Mouse (Mus musculus) heart, adult 9 months (tissue): Measurements from ENCODE around the gene Ccdc38.

Experiments used
- DNase-seq, 2 experiments: peaks; one replicate each; pipeline ENCODE4 v3.0.0; 2022; ENCODE audit warnings: low spot score in 2 of 2

Gene Ccdc38

GRCm38 (mm10) chr10:93608051-93608450 is 67.6 kb downstream of the Ccdc38 start:
- no peak for DNase-seq

GRCm38 (mm10) chr10:93609236-93609635 is 68.8 kb downstream of the Ccdc38 start:
- no peak for DNase-seq

- DNase-seq: no peak
Observed at GRCm38 (mm10) chr10:93610896-93611295, 70.5 kb downstream of the Ccdc38 start.

- DNase-seq: peak in 1 of 2 experiments; percentile 36
Observed at GRCm38 (mm10) chr10:93611419-93612007, 71.1 kb downstream of the Ccdc38 start.

GRCm38 (mm10) chr10:93614850-93615249 is 74.4 kb downstream of the Ccdc38 start:
- DNase-seq: no peak

- DNase-seq: peak; percentile 38 to 40
Observed at GRCm38 (mm10) chr10:93620438-93621179, 80.2 kb downstream of the Ccdc38 start.

- no peak for DNase-seq
Observed at GRCm38 (mm10) chr10:93623725-93624124, 83.3 kb downstream of the Ccdc38 start.

- no peak for DNase-seq
Observed at GRCm38 (mm10) chr10:93624151-93624550, 83.7 kb downstream of the Ccdc38 start.

GRCm38 (mm10) chr10:93630310-93630709 is 89.9 kb downstream of the Ccdc38 start:
- no peak for DNase-seq

GRCm38 (mm10) chr10:93632086-93632485 is 91.7 kb downstream of the Ccdc38 start:
- DNase-seq: no peak

- no peak for DNase-seq
Observed at GRCm38 (mm10) chr10:93633563-93633962, 93.1 kb downstream of the Ccdc38 start.
